Mouse (Mus musculus): ENCODE data around the gene Clmn.

DNA sequence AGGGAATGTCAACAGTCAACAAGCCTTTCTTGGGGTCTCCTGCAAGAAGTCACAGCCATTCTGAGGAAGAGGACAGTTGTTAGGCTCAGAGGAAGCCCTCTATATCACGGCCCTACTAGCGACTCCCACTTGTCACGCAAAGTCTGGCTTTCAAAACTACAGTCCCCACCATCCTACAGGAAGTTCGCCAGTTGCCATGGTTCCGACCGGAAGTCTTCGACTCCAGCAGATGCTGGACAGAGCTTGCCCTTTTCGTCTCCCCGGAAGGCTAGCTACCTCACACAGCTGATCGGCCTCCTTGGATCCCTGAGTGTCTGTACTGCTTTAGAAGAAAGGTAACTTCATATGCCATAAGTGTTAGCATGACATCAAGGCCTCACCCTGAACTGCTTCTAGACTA is 7.3 kb downstream of the Clmn start:
- TF ChIP-seq EP300 (IDR thresholded peaks at IDR 0.05; ENCODE audit: insufficient read depth, low read depth, low read length) (no peak), CTCF (IDR thresholded peaks at IDR 0.05) (no peak), POLR2A (IDR thresholded peaks at IDR 0.05; ENCODE audit: insufficient read depth, low read depth, low read length) (no peak)

Data from heart, adult 2 months (tissue).